Mouse (Mus musculus) cerebellum, postnatal 10 days (tissue): ENCODE measurements around the gene Tgfbr3.
A peak's percentile ranks its signal among the peaks of the same experiment; 100 is the strongest.

Experiments used
- DNase-seq, 2 experiments: peaks; one replicate each; pipeline ENCODE4 v3.0.0; 2021; ENCODE audit warnings: mixed read lengths in 2 of 2

Tgfbr3 gene

DNA sequence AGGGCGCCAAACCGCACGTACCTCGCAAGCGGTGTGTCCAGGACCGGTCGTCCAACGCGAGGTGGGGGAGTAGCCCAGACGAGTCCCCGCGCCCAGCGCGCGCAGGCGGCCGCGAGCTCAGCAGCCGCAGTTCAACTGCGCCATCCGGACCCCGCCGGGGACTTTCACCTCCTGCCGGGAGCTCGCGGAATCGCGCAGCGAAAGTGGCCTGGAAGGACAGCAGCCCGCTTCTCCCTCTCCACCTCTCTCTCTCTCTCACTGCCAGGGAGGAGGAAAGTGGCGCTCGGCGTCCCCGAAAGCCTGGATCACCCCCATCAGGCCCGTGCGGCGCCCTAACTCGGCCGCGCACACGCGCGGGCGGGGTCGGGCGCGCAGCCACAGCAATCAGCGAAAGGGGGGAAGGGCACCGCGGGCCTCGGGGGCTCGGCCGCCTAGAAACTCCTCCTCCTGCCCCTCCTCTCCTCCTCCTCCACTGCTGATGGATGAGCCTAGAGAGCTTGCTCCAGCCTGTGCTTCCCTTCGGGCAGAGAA lies at the start of gene Tgfbr3:
TSS of gene Tgfbr3 (minus strand) at position 396 of the 531 bp plus-strand sequence.
- DNase-seq: peak; percentile 94 to 95

DNA sequence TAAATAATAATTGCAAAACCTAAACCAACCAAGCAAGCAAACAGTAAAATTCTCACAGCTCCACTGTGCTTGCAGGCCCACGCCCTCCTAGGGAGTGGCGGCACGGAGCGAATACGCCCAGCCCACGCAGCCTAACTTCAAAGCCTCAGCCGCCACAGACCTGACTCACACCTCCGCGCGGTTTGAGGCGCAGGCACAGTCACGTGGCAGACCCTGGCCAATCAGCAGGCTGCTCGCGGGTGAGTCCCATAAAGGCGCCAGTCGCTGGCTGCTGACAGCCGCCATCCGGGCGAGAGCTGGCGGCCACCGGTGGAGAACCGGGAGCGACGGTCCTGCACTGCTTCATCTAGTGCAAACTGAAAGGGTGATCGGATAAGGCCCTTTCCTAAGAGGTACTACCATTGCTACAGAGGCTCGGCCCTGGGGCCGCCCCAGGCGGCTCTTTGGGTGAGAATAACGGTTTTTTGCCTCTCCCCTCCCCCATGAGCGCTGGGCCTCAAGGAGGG lies 41.5 kb upstream of the Tgfbr3 start, which contains the start of gene Brdt:
TSS of gene Brdt (plus strand) at position 244 of the 506 bp plus-strand sequence.
- DNase-seq: no peak

DNA sequence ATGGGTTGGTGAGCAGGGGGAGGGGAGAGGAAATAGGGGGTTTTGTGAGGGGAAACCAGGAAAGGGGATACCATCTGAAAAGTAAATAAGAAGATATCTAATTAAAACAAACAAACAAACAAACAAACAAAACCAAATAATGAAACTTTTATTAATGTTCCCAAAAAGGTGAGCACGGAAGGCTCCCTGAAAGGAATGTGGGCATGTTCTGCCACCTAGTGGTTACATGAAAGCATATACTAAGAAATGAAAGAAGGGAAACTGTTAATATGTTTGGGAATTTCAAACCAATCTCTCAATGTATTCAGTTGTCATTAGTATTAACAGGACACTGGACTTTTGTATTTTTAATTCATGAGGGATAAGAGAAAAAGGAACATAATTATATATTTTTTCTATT lies 31.3 kb upstream of the Tgfbr3 start:
- peak; percentile 67 to 76 for DNase-seq

DNA sequence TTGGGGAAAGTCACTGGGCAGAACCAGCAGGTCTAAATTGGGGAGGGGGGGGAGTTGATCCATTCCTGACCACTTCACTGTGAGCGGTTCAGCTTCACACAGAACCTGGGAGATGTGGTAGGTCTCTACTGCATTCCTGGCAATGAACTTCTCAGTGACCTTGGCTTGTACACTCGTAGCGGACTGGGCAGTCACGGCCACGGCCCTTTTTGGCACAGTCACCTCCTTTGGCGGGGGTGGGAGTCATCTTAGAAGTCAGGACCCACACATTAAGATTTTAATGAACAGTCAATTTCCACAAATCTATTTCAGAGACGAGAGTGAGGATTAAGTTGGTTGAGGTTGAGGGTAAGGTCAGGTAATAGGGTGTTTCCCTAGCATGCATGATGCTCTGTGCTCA lies 27.7 kb upstream of the Tgfbr3 start:
- no peak for DNase-seq

DNA sequence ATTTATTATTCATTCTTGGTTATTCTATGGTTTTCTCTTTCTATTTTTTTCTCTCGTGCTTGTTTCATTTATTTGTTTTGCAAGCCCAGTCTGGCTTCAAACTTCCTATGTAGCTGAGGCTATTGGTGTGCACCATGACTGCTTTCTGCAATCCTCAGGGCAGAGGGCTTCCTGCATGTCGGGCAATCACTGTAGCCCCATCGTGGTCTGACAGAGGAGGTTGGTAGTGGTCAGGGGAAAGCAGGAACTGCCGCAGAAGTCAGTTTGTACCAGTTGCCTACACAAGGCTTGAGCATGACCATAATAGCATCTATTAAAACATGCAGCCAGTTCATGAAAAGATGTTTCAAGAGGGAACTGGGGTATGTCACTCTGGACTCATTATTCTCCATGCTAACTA lies 18.0 kb upstream of the Tgfbr3 start:
- DNase-seq: no peak

DNA sequence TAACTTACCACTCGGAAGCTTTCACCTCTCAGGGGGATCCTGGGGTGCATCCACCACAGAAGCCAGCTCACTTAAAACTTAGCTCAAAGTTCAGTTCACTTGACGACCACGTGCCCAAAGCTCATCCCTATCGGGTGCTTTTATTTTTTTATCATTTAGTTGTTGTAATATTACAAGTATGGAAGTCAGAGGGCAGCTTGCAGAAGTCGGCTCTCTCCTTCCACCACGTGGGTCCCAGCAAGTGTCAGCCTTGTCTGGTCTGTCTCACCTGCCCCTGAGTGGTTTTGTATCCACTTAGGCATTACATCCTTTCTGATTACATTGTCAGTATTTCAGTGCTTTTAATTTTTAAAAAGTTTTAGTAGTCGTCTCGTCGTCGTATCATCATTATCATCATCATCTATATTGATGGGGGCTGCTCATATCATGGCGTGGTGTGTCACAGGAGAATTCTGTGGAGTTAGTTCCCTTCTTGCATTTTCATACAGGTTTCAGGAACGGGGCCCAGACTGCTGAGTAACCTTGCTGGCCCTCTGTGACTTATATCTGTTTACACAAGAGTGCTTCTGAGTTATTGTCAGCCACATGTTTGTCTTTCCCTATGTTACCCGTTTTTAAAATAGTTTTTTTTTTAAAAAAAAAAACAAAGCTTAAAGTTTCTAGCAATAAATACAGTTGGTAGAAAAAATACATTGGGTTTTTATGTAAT lies 14.8 kb upstream of the Tgfbr3 start:
- no peak for DNase-seq

DNA sequence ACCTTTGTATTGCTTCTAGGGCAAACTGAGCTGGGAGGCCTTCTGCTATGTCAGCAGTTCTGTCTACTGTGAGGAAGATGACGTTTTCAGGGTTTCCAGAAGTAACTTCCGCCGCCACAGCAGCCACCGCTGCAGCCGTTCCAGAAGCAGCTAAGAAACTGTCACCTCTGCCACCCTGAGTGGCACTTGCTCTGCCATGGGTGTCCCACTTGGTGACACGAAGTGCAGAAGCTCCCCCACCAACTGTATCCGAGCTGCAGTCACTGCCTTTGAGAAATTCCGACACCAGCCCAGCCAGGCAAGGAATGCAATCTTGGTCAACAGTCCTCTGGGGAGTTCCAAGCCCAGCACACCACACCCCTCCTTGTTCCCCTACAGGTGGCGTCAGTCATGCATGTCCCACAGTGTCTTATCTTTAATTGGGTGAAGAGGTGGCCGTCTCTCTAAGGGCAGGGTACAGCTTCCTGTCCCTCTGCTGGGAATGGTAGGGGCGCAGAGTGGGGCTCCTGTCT lies 14.0 kb upstream of the Tgfbr3 start:
- no peak for DNase-seq

DNA sequence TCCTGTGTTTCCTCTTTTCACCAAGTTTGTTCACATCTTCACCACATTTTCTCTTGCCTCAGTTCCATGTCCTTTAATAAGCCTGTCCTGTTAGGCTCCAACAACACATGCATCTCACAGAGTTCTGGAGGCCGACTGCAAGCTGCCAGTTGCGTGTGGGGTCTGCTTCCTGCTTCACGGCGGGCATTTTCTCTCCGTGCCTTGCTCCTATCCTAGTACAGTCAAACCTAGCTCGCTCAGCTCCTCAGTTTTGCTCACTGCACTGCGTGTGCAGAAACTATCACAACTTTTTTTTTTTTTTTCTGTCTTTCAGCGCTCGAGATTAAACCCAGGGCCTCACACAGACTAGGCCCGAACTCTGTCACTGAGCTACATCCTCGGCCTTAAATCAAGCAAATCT lies 9.4 kb upstream of the Tgfbr3 start:
- DNase-seq: no peak

DNA sequence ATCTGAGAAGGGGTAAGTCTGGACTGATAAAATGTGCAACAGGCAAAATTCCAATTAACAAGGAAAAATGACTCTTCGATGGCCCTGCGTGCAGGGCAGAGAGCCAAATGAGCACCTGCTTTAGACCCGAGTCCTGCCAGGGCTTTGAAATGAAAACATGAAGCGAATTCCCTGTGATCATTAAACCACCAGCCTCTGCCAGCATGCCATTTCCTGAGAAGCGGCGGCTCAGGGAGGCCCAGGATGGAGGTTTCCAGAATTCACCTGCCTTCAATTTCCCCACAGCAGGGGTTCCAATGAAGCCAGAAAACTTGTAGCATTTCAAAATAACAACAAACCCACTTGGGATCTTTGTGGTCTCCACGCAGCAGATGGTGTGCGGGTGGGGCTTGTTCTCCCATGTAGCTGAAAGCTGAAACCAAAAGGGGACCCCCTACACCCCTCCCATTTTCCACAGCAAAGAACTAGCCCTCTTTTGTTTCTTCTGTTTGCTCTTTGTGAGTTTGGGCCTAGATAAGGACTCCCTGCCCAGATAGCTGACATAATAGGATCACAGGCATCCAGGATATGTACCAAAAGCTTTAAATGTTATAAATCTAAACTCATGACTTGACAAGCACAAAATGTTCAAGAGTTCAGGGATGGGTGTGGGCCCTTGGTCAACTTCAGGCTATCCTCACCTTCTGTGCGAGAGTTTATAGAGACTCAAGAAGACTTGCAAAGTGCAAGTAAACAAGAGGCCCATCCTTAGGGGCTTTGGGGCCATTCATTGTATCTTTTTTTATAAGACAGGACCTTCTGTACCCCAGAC lies 7.3 kb upstream of the Tgfbr3 start:
- DNase-seq: peak; percentile 83 to 86

DNA sequence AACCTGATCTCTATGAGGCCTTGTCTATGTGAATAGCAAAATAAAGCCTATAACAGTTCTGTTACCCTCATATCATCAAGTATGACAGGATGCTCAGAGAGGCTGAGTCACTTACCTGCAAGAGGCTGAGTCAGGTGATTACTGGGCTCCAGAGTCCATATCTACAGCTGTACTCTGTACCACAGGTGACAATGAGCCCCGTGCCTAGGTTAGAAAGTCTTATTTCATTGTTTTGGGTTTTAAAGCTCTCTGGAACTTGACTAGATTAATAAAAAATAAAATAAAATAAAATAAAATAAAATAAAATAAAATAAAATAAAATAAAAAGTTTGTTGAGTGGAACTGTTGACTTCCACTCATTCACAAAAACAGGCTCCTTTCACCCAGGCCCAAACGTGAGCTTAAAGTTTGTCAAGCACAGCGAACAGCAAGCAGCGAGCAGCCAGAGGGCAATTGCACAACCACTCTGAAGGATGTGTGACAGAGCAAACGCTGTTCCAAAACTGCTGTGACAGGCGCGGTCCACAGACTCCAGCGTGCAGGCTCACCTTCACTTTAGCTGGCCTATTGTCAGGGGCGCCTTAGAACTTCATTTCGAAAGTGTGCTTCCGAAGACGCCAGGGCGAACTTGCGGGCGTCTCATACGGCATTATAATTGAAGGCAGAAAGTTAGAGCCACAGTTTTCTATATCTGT lies 6.5 kb upstream of the Tgfbr3 start:
- peak in 1 of 2 experiments; percentile 23 for DNase-seq

DNA sequence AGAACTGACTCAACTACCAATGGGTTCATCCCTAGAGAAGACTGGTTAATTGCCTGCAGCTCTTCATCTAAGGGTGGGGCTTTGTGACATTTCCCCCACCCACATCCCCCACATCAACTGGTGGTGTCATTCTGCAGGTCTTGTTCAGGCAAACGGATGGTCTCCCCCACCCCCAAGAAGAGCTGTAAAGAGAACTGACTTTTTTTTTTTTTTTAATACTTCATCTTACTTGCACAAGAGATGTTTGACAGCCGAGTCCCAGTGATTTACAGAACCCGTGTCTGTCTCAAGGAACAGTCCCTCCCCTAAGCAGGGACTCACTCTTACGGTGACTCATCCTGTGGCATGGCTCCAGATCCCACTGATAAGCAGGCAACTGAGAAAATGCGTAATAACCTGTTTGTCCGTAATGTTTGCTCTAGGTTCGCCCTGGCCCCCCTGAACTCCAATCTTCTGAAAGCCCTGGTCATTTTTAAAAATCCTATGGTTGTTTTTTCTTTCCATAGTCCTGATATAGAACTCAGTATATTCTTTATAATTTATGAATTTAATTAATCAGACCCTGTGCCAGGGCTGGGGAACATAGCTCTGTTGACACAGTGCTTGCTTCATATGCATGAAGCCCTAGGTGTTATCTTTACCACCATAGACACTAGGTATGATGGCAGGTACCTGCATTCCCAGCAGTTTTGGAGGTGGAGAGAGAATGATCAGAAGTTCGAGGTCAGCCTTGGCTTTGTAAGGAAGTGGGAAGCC lies 5.8 kb upstream of the Tgfbr3 start:
- DNase-seq: peak; percentile 85 to 86

DNA sequence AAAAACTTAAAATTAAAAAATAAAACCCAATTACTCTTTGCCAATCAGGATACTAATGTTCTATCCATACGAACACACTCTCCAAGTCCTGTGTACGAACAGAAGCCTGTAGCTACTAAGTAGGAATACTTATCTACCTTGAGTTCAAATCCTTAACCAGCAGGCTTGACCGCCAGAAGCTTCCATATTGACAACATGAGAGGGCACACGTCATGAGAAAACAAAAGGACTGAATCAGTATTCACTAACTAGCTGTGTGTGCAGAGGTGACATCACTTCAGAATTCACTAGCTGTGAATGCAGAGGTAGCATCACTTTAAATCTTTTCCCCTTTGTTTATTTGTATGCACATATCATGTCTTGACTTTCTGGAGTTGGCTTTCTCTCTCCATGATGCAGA lies 4.6 kb upstream of the Tgfbr3 start:
- DNase-seq: no peak

DNA sequence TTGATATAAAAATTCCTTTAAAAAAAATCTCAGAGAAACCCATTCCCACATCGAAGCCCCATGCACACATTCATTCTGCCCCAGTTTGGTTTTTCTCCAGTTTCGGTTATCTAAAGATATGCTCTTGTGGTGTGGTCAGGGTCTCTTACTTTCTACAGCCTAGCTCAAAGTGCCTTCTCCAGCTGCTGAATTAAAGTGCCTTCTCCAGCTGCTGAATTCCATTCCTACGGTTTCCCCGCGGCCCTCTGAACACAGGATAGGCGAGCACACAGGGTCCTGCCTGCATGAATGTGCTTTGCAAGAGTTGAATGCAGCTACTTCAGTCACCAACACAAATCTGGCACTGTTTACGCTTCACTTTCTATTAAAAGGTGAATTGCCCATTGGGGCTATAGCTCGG lies 557 bp upstream of the Tgfbr3 start:
- no peak for DNase-seq

DNA sequence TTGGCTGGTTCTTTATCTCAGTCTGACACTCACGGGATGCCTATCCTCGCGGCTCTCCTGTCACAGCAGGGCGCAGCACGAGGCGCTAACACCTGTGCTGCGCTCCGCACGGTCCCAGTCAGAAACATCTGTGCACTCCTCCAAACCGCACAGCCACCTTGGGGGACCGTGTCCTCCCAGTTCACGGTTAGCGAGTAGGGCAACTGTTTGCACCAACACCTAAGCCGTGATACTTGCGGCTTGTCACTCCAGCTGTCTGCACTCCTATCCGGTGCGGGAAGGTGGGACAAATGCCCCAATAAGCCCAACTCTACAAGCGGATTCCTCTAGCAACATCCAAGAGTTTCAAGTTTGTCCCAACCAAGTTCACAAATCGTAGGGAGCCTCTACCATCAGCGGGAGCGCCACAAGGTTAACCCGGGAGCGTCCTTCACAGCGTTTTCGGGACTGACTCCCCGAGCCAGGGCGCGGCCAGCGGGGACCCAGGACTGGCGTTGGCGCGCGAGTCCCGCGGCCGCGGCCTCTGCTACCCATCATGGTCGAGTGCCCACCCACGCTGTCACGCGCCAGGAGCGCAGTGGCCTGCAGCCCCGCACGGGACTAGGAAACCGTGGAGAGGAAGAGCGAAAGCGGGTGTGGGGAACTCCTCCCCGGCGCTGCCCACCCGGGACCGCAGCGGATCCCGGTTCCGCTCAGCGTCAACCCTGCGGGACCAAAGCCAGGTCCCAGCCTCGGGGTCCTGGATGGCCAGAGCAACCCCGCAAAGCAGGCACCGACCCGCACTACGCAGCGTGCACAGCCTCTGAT lies 799 bp downstream of the Tgfbr3 start:
- DNase-seq: peak; percentile 69 to 73

DNA sequence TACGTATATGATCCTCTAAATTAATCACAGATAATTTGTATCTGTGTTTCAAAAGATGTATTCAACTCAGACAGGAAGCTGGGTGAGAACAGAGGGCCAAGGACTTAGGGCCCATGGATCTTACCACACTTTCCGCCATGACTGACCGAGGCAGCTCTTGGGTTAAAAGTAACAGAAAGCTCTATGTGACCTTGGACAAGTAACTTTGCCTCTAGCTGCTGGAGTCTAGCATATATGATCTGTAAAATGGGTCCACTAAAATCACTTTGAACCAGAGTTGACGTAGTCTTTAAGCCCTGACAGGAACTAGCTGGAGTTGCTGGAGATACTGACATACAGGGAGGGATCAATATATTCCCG lies 1.5 kb downstream of the Tgfbr3 start:
- peak in 1 of 2 experiments; percentile 17 for DNase-seq

DNA sequence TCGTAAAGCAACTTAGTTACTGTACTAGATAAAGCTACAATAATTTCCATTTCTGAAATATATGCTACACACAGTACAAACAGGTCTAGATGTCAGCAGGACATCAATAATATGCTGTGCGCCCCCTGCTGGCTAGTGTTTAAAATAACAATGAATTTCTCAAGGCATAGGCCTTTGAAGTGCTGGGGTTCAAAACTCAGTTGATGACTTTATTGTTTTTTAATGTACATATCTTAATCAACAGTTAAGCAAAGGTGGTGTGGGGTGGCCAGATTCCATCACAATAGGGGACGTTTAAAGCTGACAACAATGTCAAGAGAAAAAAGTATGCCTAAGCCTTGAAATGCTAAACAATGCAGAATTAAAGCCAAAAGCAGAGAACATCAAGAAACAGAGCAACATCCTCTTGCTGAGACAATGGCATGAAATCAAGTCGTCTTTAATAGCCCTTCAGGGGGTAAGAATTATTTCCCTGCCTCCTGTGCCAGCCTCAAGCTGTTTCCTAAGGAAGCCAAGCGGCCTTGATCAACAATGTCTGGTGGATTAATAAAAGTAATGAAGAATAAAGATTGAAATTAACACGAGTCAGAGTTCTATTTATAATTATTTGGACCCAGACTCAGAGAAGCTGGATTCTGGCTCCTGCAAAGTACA lies 2.0 kb downstream of the Tgfbr3 start:
- peak; percentile 85 to 87 for DNase-seq

DNA sequence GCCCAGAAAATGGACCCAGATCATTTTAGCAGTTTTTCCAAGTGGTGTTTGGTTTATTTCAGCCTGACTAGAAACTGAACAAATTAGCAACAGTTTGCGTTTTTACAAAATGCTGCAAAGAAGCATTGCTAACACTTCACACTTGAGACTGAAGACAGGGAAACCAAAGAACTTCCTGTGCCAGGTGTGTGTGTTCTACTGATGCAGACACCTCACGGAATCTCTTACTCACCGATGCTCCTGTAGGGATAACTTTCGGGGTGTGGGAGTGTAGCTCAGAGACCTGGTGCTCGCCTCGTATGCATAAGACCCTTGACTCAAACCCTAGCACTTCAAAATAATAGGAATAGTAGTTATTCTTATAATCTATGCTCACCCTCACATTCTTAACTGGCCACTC lies 3.9 kb downstream of the Tgfbr3 start:
- no peak for DNase-seq

DNA sequence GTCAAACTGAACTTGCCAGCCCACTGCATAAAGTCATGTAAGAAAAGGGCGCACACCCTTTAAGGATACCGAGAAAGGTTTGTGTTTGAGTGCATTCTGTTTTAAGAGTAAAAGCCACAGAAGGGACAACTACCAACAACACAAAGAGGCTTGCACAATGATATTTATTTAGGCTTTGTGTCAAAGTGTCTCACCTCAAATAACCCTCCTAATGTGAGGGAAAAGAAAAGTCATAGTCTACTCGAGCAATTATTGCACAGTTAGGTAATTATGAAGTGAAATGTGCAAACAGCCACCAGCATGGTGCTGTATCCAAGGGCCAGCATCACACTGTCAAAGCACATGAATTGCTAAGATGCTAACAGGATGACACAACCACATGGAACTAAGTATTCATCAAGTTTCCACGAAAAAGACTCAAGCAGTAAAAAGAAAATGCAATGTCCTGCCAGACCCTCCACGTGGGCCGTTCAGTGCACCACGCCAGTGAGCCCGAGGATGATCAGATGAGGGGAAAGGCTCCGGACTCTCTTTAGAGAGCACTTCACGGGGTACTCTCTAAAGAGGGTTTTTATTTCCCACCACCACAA lies 5.4 kb downstream of the Tgfbr3 start:
- no peak for DNase-seq

DNA sequence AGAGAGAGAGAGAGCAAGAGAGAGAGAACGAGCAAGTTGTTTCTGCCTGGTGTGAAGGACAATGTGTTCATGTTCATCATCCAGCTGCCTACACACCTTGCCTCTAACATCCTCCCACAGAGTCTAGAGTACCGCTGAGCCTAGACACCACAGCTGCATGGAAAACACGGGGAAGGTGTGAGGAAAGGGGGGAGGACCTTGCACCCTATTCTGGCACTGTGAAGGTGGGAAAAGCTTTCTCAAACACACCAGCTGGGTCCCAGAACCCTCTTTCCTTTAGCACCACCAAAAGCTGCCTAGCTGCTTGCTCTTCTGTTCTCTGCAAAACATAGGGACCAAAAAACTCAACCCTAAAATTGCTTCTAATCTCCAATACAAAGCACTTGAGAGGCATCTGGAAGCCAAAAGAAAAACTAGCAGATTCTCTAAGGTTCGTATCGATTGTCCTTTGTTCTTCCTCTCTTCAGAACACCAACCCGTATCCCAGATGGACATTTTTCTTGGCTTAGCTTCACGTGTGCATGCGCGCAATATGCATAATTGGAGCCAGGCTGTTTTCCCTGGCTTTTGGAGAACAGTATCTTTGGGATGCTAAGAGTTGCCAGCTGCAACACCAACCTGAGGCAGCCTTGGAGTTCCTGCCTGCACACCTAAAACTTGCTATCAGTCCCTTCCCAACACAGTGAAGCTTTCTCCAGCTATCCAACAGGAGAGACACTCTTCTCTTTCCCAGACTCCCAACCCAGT lies 6.7 kb downstream of the Tgfbr3 start:
- DNase-seq: peak; percentile 56 to 58

DNA sequence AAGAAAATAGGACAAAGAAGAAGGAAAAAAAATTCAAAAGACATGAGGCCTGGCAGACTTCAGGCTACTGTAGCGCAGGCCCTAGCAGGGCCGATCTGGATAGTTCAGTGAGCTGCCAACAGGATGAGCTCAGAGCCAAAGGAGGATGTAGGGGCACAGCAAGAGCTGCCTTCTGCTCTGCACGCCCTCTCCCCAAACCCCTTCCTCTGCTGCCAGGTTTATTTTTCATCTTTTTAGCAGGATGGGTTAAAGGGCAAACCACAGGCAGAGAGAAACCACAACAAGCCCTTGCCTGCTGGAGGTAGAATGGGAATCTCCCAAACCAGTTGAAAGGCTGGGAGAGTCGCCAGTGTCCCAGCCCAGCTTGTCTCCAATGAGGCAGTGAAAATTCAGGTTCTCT lies 10.2 kb downstream of the Tgfbr3 start:
- peak; percentile 89 to 92 for DNase-seq
